Mouse (Mus musculus) liver, postnatal 0 days (tissue): Measurements from ENCODE around the gene Kcnk4. TPM values are rescaled to one million over a fixed set of nuclear protein-coding genes. Genes with fewer than 3 reads are reported as not detected.

Experiments
- ATAC-seq: fragments of 200-750 bp; cut with Nextera tagmentation; 2 replicates; pipeline ENCODE4 v1.8.0; 2017; ENCODE audit warnings: mild to moderate bottlenecking, moderate library complexity
- DNase-seq: peaks from one replicate; pipeline ENCODE4 v3.0.0-alpha.2; 2016
- H3K27ac ChIP-seq: fragments of 300-500 bp; sonication (generic); 2 replicates; pipeline ENCODE4 v1.5.1; 2014; ENCODE audit warnings: antibody characterized with exemption, moderate library complexity, mild to moderate bottlenecking, low read depth
- H3K27me3 ChIP-seq: fragments of 300-500 bp; sonication (generic); 2 replicates; pipeline ENCODE4 v1.6.1; 2014; ENCODE audit warnings: low read length, control low read depth, mixed read lengths; ENCODE audit not compliant: insufficient read depth
- H3K36me3 ChIP-seq: fragments of 300-500 bp; sonication (generic); replicated peaks from 2 replicates; pipeline ENCODE4 v1.6.1; 2014; ENCODE audit warnings: mild to moderate bottlenecking, control low read depth, low read length, moderate library complexity, mixed read lengths; ENCODE audit not compliant: insufficient read depth
- H3K4me1 ChIP-seq: fragments of 300-500 bp; sonication (generic); 2 replicates; pipeline ENCODE4 v1.6.1; 2014; ENCODE audit warnings: antibody characterized with exemption, mild to moderate bottlenecking, control low read depth; ENCODE audit not compliant: insufficient read depth
- H3K4me2 ChIP-seq: fragments of 300-500 bp; sonication (generic); 2 replicates; pipeline ENCODE4 v1.6.1; 2014; ENCODE audit warnings: low read depth, mild to moderate bottlenecking, low read length, moderate library complexity, mixed read lengths
- H3K4me3 ChIP-seq: fragments of 300-500 bp; sonication (generic); 2 replicates; pipeline ENCODE4 v1.5.1; 2014; ENCODE audit warnings: low read depth, low read length
- H3K9ac ChIP-seq: fragments of 300-500 bp; sonication (generic); replicated peaks from 2 replicates; pipeline ENCODE4 v1.6.1; 2014; ENCODE audit warnings: mild to moderate bottlenecking, moderate library complexity
- H3K9me3 ChIP-seq: fragments of 300-500 bp; sonication (generic); 2 replicates; pipeline ENCODE4 v1.6.1; 2016; ENCODE audit warnings: mild to moderate bottlenecking, control low read depth, low read length, mixed read lengths
- CTCF ChIP-seq: sonication (generic); IDR thresholded peaks from 2 replicates; pipeline ENCODE4 v1.5.1; 2016; ENCODE audit warnings: antibody characterized with exemption, low read depth
- EP300 ChIP-seq: IDR thresholded peaks from 2 replicates; pipeline ENCODE4 v1.6.1; 2016; ENCODE audit warnings: antibody characterized with exemption, low read depth, mild to moderate bottlenecking
- WGBS: fragments of 180-500 bp; shearing (Covaris S2); extraction: QIAGEN DNeasy Blood & Tissue Kit; methylation state at CpG from one replicate; pipeline ENCODE4 v1.1.7; 2014; ENCODE audit not compliant: insufficient replicate concordance; 5-methylcytosine and 5-hydroxymethylcytosine counted together
- polyA plus RNA-seq: library from polyadenylated mRNA; unstranded; fragments of >200 nt; fragmentation: Nextera tagmentation; extraction: Ambion mirVana; gene quantifications from 2 replicates; pipeline ENCODE4 v1.2.1, GENCODE M21; 2015

The Kcnk4 gene
- polyA plus RNA-seq, 1 experiment from 2014 or later = 0.09 TPM

- H3K4me1 ChIP-seq = peaks cover 24% of the 10 kb centered on the region
- peak overlapping the region; percentile 89 for H3K27ac ChIP-seq
- TF ChIP-seq EP300 = peak; percentile 62
- TF ChIP-seq CTCF = no peak
- peak overlapping the region; percentile 60 for H3K4me3 ChIP-seq
- peaks cover 11% of the 10 kb centered on the region for H3K36me3 ChIP-seq
- H3K4me2 ChIP-seq = peak overlapping the region; percentile 100
- no peaks in the 10 kb centered on the region for H3K9me3 ChIP-seq
- H3K9ac ChIP-seq = peak overlapping the region; percentile 64
- DNase-seq (peak; percentile 89), ATAC-seq (peak; percentile 85)
- WGBS = 0% methylated on average over 35 of the region's 35 CpGs
- H3K27me3 ChIP-seq = no peaks in the 10 kb centered on the region
Measured at GRCm38 (mm10) chr19:6951381-6951968, 17.2 kb upstream of the Kcnk4 start.

GRCm38 (mm10) chr19:6950613-6951153 is 16.4 kb upstream of the Kcnk4 start:
- Histone ChIP-seq H3K4me2 (peak overlapping the region; percentile 100), H3K36me3 (peaks cover 11% of the 10 kb centered on the region), H3K27ac (peak overlapping the region; percentile 89), H3K9ac (peak overlapping the region; percentile 64), H3K9me3 (no peaks in the 10 kb centered on the region), H3K4me3 (peak overlapping the region; percentile 60), H3K27me3 (no peaks in the 10 kb centered on the region), H3K4me1 (peaks cover 24% of the 10 kb centered on the region)
- DNase-seq = peak; percentile 47
- peak; percentile 11; the same call in 1 of the 2 replicates for ATAC-seq
- WGBS = under 1% methylated on average over 28 of the region's 28 CpGs
- no peak for TF ChIP-seq CTCF
- TF ChIP-seq EP300 = no peak

- Histone ChIP-seq H3K4me1 (peaks cover 24% of the 10 kb centered on the region), H3K9ac (no peak overlapping the region; the same call in 1 of the 2 replicates), H3K27me3 (no peaks in the 10 kb centered on the region), H3K27ac (0 out of 2 replicates have a peak overlapping the region, but pooled peaks have one; percentile 89), H3K4me2 (peak overlapping the region; percentile 100), H3K36me3 (peaks cover 8% of the 10 kb centered on the region), H3K4me3 (peak overlapping the region; percentile 60; the same call in 1 of the 2 replicates), H3K9me3 (no peaks in the 10 kb centered on the region)
- no peak for TF ChIP-seq EP300
- TF ChIP-seq CTCF = no peak
- ATAC-seq (no peak), DNase-seq (no peak)
- whole genome bisulfite sequencing = 60% methylated on average over 5 of the region's 5 CpGs
Measured at GRCm38 (mm10) chr19:6949951-6950350, 15.6 kb upstream of the Kcnk4 start.

GRCm38 (mm10) chr19:6949532-6949931 is 15.2 kb upstream of the Kcnk4 start:
- H3K9me3 ChIP-seq = no peaks in the 10 kb centered on the region
- TF ChIP-seq EP300 (no peak), CTCF (no peak)
- no peak overlapping the region for H3K4me2 ChIP-seq
- no peaks in the 10 kb centered on the region for H3K27me3 ChIP-seq
- DNase-seq (no peak), ATAC-seq (no peak)
- H3K27ac ChIP-seq = no peak overlapping the region
- peaks cover 24% of the 10 kb centered on the region for H3K4me1 ChIP-seq
- peaks cover 4% of the 10 kb centered on the region for H3K36me3 ChIP-seq
- no peak overlapping the region for H3K9ac ChIP-seq
- WGBS = 90% methylated on average over 5 of the region's 5 CpGs
- no peak overlapping the region for H3K4me3 ChIP-seq

- TF ChIP-seq CTCF (no peak), EP300 (no peak)
- peaks cover 22% of the 10 kb centered on the region for H3K4me1 ChIP-seq
Measured at GRCm38 (mm10) chr19:6948186-6948585, 13.9 kb upstream of the Kcnk4 start.

GRCm38 (mm10) chr19:6947742-6948141 is 13.4 kb upstream of the Kcnk4 start:
- H3K27ac ChIP-seq = no peak overlapping the region
- no peaks in the 10 kb centered on the region for H3K9me3 ChIP-seq
- DNase-seq = no peak
- H3K4me3 ChIP-seq = no peak overlapping the region
- TF ChIP-seq EP300 (no peak), CTCF (no peak)
- no peak overlapping the region for H3K4me2 ChIP-seq
- 64% methylated on average over 4 of the region's 4 CpGs for WGBS
- H3K36me3 ChIP-seq = no peaks in the 10 kb centered on the region; the same call in 1 of the 2 replicates
- H3K27me3 ChIP-seq = no peaks in the 10 kb centered on the region
- H3K9ac ChIP-seq = no peak overlapping the region
- peaks cover 22% of the 10 kb centered on the region for H3K4me1 ChIP-seq
- ATAC-seq = no peak

More at GRCm38 (mm10) chr19:6948186-6948585, 13.9 kb upstream of the Kcnk4 start:
- Histone ChIP-seq H3K27me3 (no peaks in the 10 kb centered on the region), H3K36me3 (no peaks in the 10 kb centered on the region; the same call in 1 of the 2 replicates), H3K27ac (no peak overlapping the region), H3K4me3 (no peak overlapping the region), H3K4me2 (no peak overlapping the region), H3K9ac (no peak overlapping the region), H3K9me3 (no peaks in the 10 kb centered on the region)
- 72% methylated on average over 4 of the region's 4 CpGs for WGBS
- ATAC-seq (no peak), DNase-seq (no peak)
